ENCODE assay signal across 7 mouse cellular contexts in the genomic region with DNA sequence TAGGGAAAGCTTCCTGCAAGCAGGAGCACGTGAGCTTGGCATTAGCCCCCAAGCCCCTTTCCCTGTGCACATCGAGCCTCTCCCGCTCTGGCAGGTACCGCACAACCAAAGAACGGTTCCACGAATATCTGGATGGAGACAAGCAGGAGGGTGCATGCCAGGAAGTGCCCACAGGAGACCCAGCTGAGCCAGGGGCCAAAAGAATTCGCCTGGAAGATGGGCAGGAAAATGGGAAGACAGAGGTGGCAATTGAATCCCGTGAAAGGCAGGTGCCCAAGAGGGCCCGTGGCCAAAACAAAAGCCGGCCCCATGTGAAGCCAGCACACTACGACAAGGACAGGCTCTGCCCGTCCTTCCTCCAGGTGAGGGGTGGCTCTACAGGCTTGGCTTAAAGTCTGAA. TPM values are rescaled to one million over a fixed set of nuclear protein-coding genes. Genes with fewer than 3 reads are reported as not detected.
A peak's percentile ranks its signal among the peaks of the same experiment; 100 is the strongest.
DNase-seq lines count a peak whose midpoint lies in the region; ATAC-seq and TF ChIP-seq lines count a peak whose summit lies in the region.

No protein-coding gene starts in this region.

- H3K4me1 ChIP-seq in lung, embryonic 14.5 days (ENCODE audit: insufficient read depth): peaks cover 7% of the 10 kb centered on the region; the same call in 1 of the 2 replicates
- H3K4me1 ChIP-seq in embryonic facial prominence, embryonic 15.5 days: peaks cover 29% of the 10 kb centered on the region
- H3K4me1 ChIP-seq in intestine, embryonic 15.5 days (replicated peaks): peaks cover 26% of the 10 kb centered on the region
- H3K4me1 ChIP-seq in neural tube, embryonic 14.5 days (ENCODE audit: control insufficient read depth, insufficient read depth, low read length): peaks cover 9% of the 10 kb centered on the region; the same call in 1 of the 2 replicates

- DNase-seq in lung, embryonic 14.5 days: no peak
- no peak for DNase-seq in lung, adult 18-20 months
- no peak for DNase-seq in spleen, adult 12 weeks (ENCODE audit: low spot score)
- DNase-seq in gastrocnemius, postnatal 4 days (ENCODE audit: low spot score in 2 of 2): no peak

- no peak overlapping the region for H3K27ac ChIP-seq in lung, embryonic 14.5 days (ENCODE audit: low read depth)
- peak overlapping the region; percentile 97; the same call in 1 of the 2 replicates for H3K27ac ChIP-seq in embryonic facial prominence, embryonic 15.5 days (replicated peaks)
- H3K27ac ChIP-seq in intestine, embryonic 15.5 days: no peak overlapping the region
- peak overlapping the region; percentile 93 for H3K27ac ChIP-seq in neural tube, embryonic 14.5 days (ENCODE audit: low read depth, low read length)

- H3K4me2 ChIP-seq in lung, embryonic 14.5 days: peak overlapping the region; percentile 83
- peak overlapping the region; percentile 76 for H3K4me2 ChIP-seq in embryonic facial prominence, embryonic 15.5 days (replicated peaks)
- H3K4me2 ChIP-seq in intestine, embryonic 15.5 days (replicated peaks): peak overlapping the region; percentile 84
- H3K4me2 ChIP-seq in neural tube, embryonic 14.5 days (ENCODE audit: low read depth, low read length): peak overlapping the region; percentile 67

- H3K9me3 ChIP-seq in lung, embryonic 14.5 days (ENCODE audit: low read depth, low read length): no peaks in the 10 kb centered on the region
- no peaks in the 10 kb centered on the region for H3K9me3 ChIP-seq in embryonic facial prominence, embryonic 15.5 days (replicated peaks)
- H3K9me3 ChIP-seq in intestine, embryonic 15.5 days: no peaks in the 10 kb centered on the region
- H3K9me3 ChIP-seq in neural tube, embryonic 14.5 days (ENCODE audit: control insufficient read depth, low read length): no peaks in the 10 kb centered on the region

- H3K9ac ChIP-seq in lung, embryonic 14.5 days: peak overlapping the region; percentile 80
- 0 out of 2 replicates have a peak overlapping the region, but pooled peaks have one; percentile 66 for H3K9ac ChIP-seq in embryonic facial prominence, embryonic 15.5 days
- H3K9ac ChIP-seq in intestine, embryonic 15.5 days: peak overlapping the region; percentile 84
- H3K9ac ChIP-seq in neural tube, embryonic 14.5 days (replicated peaks; ENCODE audit: low read depth, low read length): peak overlapping the region; percentile 57

- peak overlapping the region; percentile 75 for H3K4me3 ChIP-seq in lung, embryonic 14.5 days (ENCODE audit: low read depth, low read length)
- H3K4me3 ChIP-seq in embryonic facial prominence, embryonic 15.5 days (replicated peaks): peak overlapping the region; percentile 83
- H3K4me3 ChIP-seq in intestine, embryonic 15.5 days (replicated peaks): peak overlapping the region; percentile 78
- H3K4me3 ChIP-seq in neural tube, embryonic 14.5 days (ENCODE audit: low read depth, low read length): peak overlapping the region; percentile 55

- 47% methylated on average over 12 of the region's 12 CpGs for WGBS in lung, embryonic 14.5 days
- WGBS in embryonic facial prominence, embryonic 15.5 days: 51% methylated on average over 12 of the region's 12 CpGs
- 47% methylated on average over 12 of the region's 12 CpGs for WGBS in intestine, embryonic 15.5 days
- WGBS in neural tube, embryonic 14.5 days: 53% methylated on average over 12 of the region's 12 CpGs

- H3K36me3 ChIP-seq in lung, embryonic 14.5 days (ENCODE audit: insufficient read depth): peaks cover 42% of the 10 kb centered on the region
- peaks cover 34% of the 10 kb centered on the region for H3K36me3 ChIP-seq in embryonic facial prominence, embryonic 15.5 days
- H3K36me3 ChIP-seq in intestine, embryonic 15.5 days: peaks cover 30% of the 10 kb centered on the region
- peaks cover 32% of the 10 kb centered on the region for H3K36me3 ChIP-seq in neural tube, embryonic 14.5 days (ENCODE audit: control insufficient read depth, insufficient read depth, low read length)

- peak; percentile 1; the same call in 1 of the 2 replicates for ATAC-seq in lung, embryonic 14.5 days (ENCODE audit: insufficient read depth)
- no peak for ATAC-seq in embryonic facial prominence, embryonic 15.5 days (ENCODE audit: insufficient number of reproducible peaks, low FRiP score, low TSS enrichment, low read depth)
- ATAC-seq in intestine, embryonic 15.5 days: peak; percentile 2; the same call in 1 of the 2 replicates
- ATAC-seq in neural tube, embryonic 14.5 days (ENCODE audit: low read depth): peak; percentile 4

- H3K27me3 ChIP-seq in lung, embryonic 14.5 days (ENCODE audit: insufficient read depth, low read length): no peaks in the 10 kb centered on the region
- no peaks in the 10 kb centered on the region for H3K27me3 ChIP-seq in embryonic facial prominence, embryonic 15.5 days
- 0 out of 2 replicates have a peak, but pooled peaks cover under 1% of the 10 kb centered on the region for H3K27me3 ChIP-seq in intestine, embryonic 15.5 days (replicated peaks)
- peaks cover 2% of the 10 kb centered on the region; the same call in 1 of the 2 replicates for H3K27me3 ChIP-seq in neural tube, embryonic 14.5 days (ENCODE audit: control insufficient read depth, insufficient read depth, low read length)

- no peak for TF ChIP-seq CTCF in lung, embryonic 14.5 days (IDR thresholded peaks at IDR 0.05; ENCODE audit: low read depth)

RNA-seq across cellular contexts. Expression of gene Dus3l, which starts 0.9 kb away (rescaled TPM):
- 40.5 and 42.3 TPM in 2 replicates for polyA plus RNA-seq in lung, embryonic 14.5 days (2014; fragmentation: Nextera tagmentation; extraction: Ambion mirVana)
- polyA plus RNA-seq in embryonic facial prominence, embryonic 15.5 days (2015; fragmentation: Nextera tagmentation; extraction: Ambion mirVana): 44.4 and 47.8 TPM in 2 replicates
- polyA plus RNA-seq in intestine, embryonic 15.5 days (2015; fragmentation: Nextera tagmentation; extraction: Ambion mirVana): 38.7 and 42.8 TPM in 2 replicates
- 79.0 and 81.0 TPM in 2 replicates for polyA plus RNA-seq in neural tube, embryonic 14.5 days (2014; fragmentation: Nextera tagmentation; extraction: Ambion mirVana)
- 10 to 100 TPM; 21.6 to 21.7 TPM for total RNA-seq in gastrocnemius, postnatal 4 days (2021)

RNA-seq across cellular contexts. Expression of gene Prr22, which starts 4.6 kb away (rescaled TPM):
- 1.2 and 1.4 TPM in 2 replicates for polyA plus RNA-seq in lung, embryonic 14.5 days (2014; fragmentation: Nextera tagmentation; extraction: Ambion mirVana)
- polyA plus RNA-seq in embryonic facial prominence, embryonic 15.5 days (2015; fragmentation: Nextera tagmentation; extraction: Ambion mirVana): 0.49 and 1.2 TPM in 2 replicates
- 1.2 and 1.6 TPM in 2 replicates for polyA plus RNA-seq in intestine, embryonic 15.5 days (2015; fragmentation: Nextera tagmentation; extraction: Ambion mirVana)
- polyA plus RNA-seq in neural tube, embryonic 14.5 days (2014; fragmentation: Nextera tagmentation; extraction: Ambion mirVana): 0.53 and 0.70 TPM in 2 replicates
- total RNA-seq in gastrocnemius, postnatal 4 days (2021): under 1 TPM; 0.47 to 0.49 TPM

RNA-seq across cellular contexts. Expression of gene Nrtn, which starts 8.1 kb away (rescaled TPM):
- polyA plus RNA-seq in lung, embryonic 14.5 days (2014; fragmentation: Nextera tagmentation; extraction: Ambion mirVana): 9.5 and 12.1 TPM in 2 replicates
- polyA plus RNA-seq in embryonic facial prominence, embryonic 15.5 days (2015; fragmentation: Nextera tagmentation; extraction: Ambion mirVana): 24.6 and 29.5 TPM in 2 replicates
- 9.9 and 10.7 TPM in 2 replicates for polyA plus RNA-seq in intestine, embryonic 15.5 days (2015; fragmentation: Nextera tagmentation; extraction: Ambion mirVana)
- polyA plus RNA-seq in neural tube, embryonic 14.5 days (2014; fragmentation: Nextera tagmentation; extraction: Ambion mirVana): 1.9 and 2.9 TPM in 2 replicates
- 1 to 10 TPM; 1.0 to 1.9 TPM for total RNA-seq in gastrocnemius, postnatal 4 days (2021)

RNA-seq across cellular contexts. Expression of gene Vmac, which starts 47.6 kb away (rescaled TPM):
- polyA plus RNA-seq in lung, embryonic 14.5 days (2014; fragmentation: Nextera tagmentation; extraction: Ambion mirVana): 18.5 and 19.6 TPM in 2 replicates
- 23.9 and 26.1 TPM in 2 replicates for polyA plus RNA-seq in embryonic facial prominence, embryonic 15.5 days (2015; fragmentation: Nextera tagmentation; extraction: Ambion mirVana)
- 14.3 and 15.2 TPM in 2 replicates for polyA plus RNA-seq in intestine, embryonic 15.5 days (2015; fragmentation: Nextera tagmentation; extraction: Ambion mirVana)
- 16.9 and 19.4 TPM in 2 replicates for polyA plus RNA-seq in neural tube, embryonic 14.5 days (2014; fragmentation: Nextera tagmentation; extraction: Ambion mirVana)
- 1 to 10 TPM; 7.5 to 8.0 TPM for total RNA-seq in gastrocnemius, postnatal 4 days (2021)

RNA-seq across cellular contexts. Expression of gene Ndufa11, which starts 47.9 kb away (rescaled TPM):
- 449 and 463 TPM in 2 replicates for polyA plus RNA-seq in lung, embryonic 14.5 days (2014; fragmentation: Nextera tagmentation; extraction: Ambion mirVana)
- polyA plus RNA-seq in embryonic facial prominence, embryonic 15.5 days (2015; fragmentation: Nextera tagmentation; extraction: Ambion mirVana): 422 and 425 TPM in 2 replicates
- 471 and 522 TPM in 2 replicates for polyA plus RNA-seq in intestine, embryonic 15.5 days (2015; fragmentation: Nextera tagmentation; extraction: Ambion mirVana)
- polyA plus RNA-seq in neural tube, embryonic 14.5 days (2014; fragmentation: Nextera tagmentation; extraction: Ambion mirVana): 570 and 693 TPM in 2 replicates
- total RNA-seq in gastrocnemius, postnatal 4 days (2021): 100 to 1,000 TPM; 358 to 365 TPM

Comparison
In these comparisons a context has a peak if more than half of its experiments do, and no peak if none do; other contexts are left out.
1. H3K27ac ChIP-seq: peak in embryonic facial prominence, embryonic 15.5 days (single experiment) and neural tube, embryonic 14.5 days (single experiment); none in lung, embryonic 14.5 days (single experiment) and intestine, embryonic 15.5 days (single experiment).
2. Peak in every context shown above with its lines, with median percentiles within 50 percentile points of each other: H3K4me2 ChIP-seq, H3K4me3 ChIP-seq and H3K9ac ChIP-seq.